Mouse (Mus musculus) regulatory T cell (primary cell): ENCODE data around the gene Tspan18.

Experiments used
- in situ Hi-C: fragments of 300-600 bp; cut with MboI, MseI; formaldehyde crosslinking; loops from one replicate; pipeline ENCODE4 v1.15.1; 2025; ENCODE audit warnings: high pct_unique_total_duplicates

Tspan18 gene

DNA sequence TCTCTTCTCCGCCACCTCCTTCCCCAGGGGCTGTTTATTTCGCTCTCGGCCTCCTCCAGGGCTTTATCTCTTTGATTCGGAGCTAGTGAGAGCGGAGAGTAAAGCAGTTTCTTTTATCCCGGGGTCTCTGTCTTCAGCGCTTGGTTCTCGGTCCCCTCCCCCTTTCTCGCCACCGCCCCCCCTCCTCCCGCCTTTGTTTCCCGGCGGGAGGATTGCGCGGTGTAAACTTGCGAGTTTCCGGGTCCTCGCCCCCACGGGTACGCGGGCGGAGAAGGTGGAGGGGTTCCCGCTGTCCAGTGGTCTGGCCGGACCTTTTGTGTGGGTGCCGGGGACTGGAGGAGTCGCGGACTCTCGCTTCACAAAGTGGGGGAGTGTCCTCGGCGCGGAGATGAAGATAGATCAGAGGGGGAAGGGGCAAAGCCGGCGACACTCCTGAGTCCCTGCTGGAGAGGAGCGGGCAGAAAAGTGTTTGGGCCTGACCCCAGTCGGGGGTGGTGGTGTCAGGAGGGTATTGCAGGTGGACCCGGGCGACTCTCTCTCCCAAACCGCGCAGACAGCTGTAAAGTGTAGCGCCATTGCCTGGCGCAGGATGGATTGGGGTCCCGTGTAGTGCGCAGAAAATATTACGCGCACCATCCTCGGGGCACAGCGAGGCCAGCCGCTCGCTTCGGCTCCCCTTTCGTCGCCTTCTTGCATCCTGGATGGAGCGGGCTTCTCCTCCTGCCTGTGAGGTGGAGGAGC lies 146.1 kb downstream of the Tspan18 start:
- in situ Hi-C loops, result no loop called here

GRCm38 (mm10) chr2:93187323-93187996 lies 146.8 kb downstream of the Tspan18 start, which contains the start of gene Trp53i11:
Gene Trp53i11, plus strand, starts transcription at chr2:93187548.
- in situ Hi-C loops, result no loop called here

DNA sequence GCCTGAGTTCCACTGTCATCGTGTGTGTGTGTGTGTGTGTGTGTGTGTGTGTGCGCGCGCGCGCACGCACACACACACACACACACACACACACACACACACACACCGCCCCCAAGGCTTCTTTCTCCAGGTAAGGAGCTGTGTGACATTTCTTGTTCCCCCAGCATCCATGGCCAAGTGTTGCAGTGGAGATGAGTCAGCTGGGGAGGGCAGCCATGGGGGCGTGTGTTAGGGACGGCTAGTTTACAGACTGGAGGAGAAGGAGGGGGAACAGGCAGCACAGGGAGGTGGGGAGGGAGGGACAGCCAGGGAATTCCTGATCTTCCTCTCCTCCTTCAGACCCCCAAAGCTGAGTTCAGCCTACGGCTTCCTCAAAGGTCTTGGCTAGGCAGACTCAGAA lies 151.4 kb downstream of the Tspan18 start:
- in situ Hi-C loops, result no loop called here

- in situ Hi-C loops, result no loop called here
These were observed 154.0 kb downstream of the Tspan18 start for GRCm38 (mm10) chr2:93180077-93180844.

DNA sequence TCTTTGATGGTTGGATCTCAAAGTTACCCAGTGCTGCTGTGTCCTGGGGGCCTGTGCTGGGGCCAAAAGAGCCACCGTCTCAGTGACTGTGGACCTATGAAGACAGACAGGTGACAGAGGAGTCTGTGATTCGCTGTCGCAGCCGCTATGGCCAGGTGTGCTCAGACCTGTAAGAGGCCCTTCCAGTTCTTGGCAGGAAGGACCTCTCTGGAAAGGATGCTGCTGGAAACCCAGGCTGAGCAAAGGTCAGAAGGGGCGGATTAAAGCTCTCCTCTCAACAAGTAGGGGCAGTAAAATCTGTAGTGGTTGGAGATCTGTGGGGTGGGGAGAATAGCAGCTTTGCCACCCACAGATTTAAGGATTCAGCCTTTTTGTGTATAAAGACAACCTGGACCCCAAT lies 154.7 kb downstream of the Tspan18 start:
- in situ Hi-C loops, result no loop called here

- in situ Hi-C loops, result no loop called here
These were observed 156.0 kb downstream of the Tspan18 start for GRCm38 (mm10) chr2:93178313-93178677.

- in situ Hi-C loops, result no loop called here
These were observed 156.5 kb downstream of the Tspan18 start for GRCm38 (mm10) chr2:93177668-93178312.

DNA sequence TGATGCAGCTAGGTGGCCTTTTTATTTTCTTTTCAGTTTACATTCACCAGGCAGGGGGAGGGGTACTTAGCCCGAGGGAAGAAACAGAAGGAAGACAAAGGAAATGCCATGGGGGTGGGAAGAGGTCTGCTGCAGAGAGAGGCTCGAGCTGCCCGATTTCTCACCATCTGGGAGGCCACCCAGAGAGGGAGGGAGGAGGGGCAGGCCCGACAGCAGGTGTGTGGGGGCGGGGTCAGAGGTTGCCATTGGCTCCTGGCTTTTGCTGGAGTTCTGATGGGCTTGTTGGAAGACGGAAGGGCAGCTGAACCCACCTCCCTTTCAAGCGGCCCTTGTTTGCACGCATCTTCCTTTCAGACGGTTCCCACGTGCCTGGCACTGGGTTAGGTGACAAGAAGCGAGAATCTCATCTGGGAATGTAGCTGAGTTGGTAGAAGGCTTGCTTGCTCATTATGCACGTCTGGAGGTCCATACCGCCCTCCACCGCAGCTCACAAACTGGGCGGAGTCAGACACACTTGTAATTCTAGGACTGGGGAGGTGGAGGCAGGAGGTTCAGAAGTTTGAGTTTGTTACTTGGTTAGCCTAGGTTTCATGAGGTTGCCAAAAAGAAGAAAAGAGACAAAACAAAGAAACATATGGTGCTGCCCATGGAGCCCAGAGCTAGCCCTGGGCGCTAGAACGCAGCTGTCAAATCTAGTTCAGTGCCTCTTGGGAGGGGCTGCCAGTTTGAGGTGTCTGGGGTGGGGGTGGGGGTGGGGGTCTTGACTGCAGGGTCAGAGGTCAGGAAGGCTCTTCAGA lies 157.2 kb downstream of the Tspan18 start:
- in situ Hi-C loops, result no loop called here

GRCm38 (mm10) chr2:93176193-93176798 lies 158.0 kb downstream of the Tspan18 start:
- in situ Hi-C loops, result no loop called here

- in situ Hi-C loops, result no loop called here
These were observed 158.6 kb downstream of the Tspan18 start for GRCm38 (mm10) chr2:93175721-93176120.

DNA sequence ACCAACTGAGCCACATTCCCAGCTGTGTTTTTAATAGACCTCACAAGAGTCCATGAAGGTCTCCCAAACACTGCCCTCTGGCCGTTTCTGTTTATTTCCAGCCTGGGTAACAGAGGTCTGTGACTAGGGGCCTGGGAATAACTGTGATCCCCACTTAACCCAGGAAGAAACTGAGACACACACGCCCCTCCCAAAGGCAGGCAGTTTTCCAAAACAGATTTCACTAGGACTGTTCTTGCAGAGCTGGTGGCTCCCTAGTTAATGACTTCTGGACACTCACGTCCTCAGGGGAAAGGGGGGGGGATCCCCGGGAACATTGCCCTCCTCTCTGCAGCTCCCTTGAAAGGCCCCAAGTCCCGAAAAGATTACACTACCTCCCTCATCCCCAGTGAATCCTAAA lies 159.0 kb downstream of the Tspan18 start:
- in situ Hi-C loops, result no loop called here

DNA sequence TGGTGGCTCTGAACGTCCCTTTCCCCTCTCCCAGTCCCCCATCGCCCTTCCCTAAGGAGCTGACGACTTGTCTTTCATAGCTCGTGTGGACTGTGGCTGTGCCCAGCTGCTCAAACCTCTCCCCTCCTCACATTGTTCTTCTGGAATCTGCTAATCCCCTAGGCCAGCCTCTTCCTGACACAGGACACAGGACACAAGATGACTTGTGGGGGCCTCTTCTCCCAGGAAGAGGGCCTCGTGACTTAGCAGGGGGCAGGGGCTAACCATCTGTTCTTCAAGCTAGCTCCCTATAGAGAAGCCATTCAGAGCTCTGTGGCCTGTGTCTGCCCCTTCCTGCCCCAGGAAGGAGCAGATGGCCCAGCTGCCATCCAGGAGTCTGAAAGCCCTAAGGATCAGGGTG lies 160.1 kb downstream of the Tspan18 start:
- in situ Hi-C loops, result no loop called here

DNA sequence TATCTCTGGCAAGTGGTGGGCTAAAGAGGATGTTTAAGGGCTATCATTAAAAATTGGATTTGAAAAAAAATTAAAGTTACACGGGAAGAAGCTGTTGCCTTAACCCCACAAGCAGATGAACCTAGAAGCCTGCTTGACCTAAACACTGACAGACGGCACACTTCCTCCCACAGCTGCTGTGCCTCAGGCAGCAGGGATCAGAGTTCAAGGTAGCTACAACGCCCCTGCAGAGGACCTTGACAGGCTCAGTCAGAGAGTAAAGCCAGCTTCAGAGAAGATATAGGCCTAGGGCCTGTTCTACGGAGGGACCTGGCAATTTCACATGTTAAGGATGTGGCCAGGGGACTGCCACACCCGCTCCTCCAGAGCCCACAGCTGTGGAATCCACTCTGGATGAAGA lies 161.8 kb downstream of the Tspan18 start:
- in situ Hi-C loops, result no loop called here

DNA sequence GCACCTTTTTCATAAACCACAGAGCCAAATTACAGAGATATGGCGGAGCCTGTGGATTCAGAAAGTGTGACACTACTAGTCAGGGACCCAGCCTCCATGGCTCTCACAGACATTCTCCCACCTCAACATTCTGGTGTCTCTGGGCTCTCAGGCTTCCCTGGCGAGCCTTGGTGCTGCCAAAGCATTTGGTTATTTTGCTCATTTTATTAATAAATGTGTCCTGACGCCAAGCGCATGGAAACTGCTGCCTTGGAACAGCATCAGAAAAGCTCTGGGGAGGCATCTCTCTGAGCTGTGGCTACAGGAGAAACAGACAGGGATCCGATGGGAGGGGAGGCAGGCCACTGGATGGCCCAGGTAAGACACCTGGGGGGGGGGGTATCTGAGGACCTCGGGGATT lies 162.4 kb downstream of the Tspan18 start:
- in situ Hi-C loops, result no loop called here

DNA sequence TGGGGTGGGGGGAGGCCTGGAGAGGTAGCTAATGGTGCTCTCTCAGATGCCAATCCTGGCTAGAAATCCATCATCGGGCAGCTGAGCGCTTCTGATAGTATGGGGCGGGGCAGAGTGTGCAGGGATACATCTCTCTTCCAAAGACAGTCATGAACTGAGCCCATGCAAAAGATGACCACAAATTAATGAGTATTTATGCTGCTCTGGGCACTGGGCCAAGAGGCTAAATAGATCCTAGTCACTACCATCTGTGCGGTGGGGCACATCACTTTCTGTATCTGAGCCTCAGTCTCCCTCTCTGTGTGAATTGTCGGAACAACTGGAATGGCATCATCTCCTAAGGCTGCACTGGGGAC lies 163.5 kb downstream of the Tspan18 start:
- in situ Hi-C loops, result no loop called here

GRCm38 (mm10) chr2:93170156-93170844 lies 164.0 kb downstream of the Tspan18 start:
- in situ Hi-C loops, result no loop called here

DNA sequence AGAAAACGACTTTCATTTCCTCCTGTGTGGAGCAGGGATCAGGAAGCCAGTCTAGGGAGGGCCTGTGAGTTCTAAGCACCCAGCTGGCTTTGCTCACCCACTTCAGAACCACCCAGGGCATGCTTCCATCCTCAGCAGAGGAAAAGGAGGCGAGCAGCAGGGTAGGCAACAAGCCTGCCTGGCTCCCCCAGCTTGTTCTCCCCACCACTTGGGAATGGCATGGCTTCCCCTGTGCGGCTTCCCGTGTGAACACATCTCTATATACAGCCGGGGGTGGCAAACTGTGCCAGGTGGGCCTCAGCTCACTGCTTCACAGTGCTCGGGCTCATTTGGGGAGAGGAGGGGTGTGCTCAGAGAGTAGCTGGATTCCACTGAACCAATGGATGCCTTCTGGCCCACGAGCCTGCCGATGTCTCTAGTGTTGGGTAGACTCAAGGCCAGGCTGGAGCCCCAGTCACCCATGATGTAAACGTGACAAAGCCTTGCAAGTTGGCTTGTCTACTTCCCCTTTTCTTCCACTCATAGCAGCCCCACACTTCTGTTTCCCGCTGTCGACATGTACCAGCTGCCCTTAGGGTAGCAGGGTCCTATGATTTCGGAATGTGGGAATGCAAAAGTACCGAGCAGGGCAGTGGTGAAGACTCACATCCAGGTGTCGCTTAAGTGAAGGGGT lies 167.4 kb downstream of the Tspan18 start:
- in situ Hi-C loops, result no loop called here

DNA sequence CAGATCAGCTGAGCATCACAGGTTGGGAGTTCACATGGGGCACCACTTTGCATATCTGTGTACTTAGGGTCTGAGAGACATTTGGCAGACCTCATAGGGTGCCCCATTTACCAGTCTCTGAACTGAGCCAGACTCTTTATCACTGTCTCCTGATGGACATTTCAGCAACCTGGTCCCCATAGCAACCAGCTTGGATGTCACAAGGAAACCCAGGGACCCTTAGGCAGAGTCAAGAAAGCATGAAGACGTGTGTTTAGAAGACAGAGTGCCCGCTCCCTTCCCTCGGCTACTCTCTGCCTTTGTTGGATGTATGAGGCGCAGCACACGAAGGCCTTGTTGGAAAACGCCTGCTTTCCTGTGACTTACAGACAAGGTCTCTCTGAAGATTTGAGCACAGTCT lies 168.0 kb downstream of the Tspan18 start:
- in situ Hi-C loops, result no loop called here

- in situ Hi-C loops, result no loop called here
These were observed 170.5 kb downstream of the Tspan18 start for GRCm38 (mm10) chr2:93163750-93164335.
